Mouse (Mus musculus): Measurements from ENCODE around the gene Zfp276. TPM values are rescaled to one million over a fixed set of nuclear protein-coding genes. Genes with fewer than 3 reads are reported as not detected.
A peak's percentile ranks its signal among the peaks of the same experiment; 100 is the strongest.

Zfp276 gene
- polyA plus RNA-seq, 1 experiment from 2014 or later: 7.8 TPM

DNA sequence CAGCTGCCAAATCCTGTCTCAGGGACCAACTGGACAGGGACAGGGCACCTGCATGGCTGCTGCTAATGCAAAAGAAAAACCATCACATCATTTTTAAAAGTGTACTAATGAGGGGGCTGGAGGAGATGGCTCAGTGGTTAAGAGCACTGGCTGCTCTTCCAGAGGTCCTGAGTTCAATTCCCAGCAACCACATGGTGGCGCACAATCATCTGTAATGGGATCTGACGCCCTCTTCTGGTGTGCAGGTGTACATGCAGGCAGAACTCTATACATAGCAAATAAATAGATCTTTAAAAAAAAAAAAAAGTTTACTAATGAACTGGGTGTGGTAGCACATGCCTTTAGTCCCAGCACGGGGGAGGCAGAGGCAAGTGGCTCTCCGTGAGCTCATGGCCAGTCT, 54.7 kb downstream of the Zfp276 start:
- DNase-seq (ENCODE audit: low spot score) (no peak), ATAC-seq (ENCODE audit: low FRiP score, low TSS enrichment) (no peak)
- 61% methylated on average over 4 of the region's 4 CpGs for WGBS
- H3K36me3 ChIP-seq (ENCODE audit: control insufficient read depth, insufficient read depth, low read length): no peaks in the 10 kb centered on the region
- TF ChIP-seq EP300 (optimal IDR thresholded peaks at IDR 0.05) (no peak), CTCF (IDR thresholded peaks at IDR 0.05; ENCODE audit: low read depth) (peak; percentile 30; the same call in 1 of the 2 replicates)
- no peaks in the 10 kb centered on the region for H3K9me3 ChIP-seq (ENCODE audit: control insufficient read depth, low read length)
- no peaks in the 10 kb centered on the region for H3K27me3 ChIP-seq (ENCODE audit: control insufficient read depth, insufficient read depth, low read length)
- no peak overlapping the region for H3K27ac ChIP-seq (replicated peaks)
- no peak overlapping the region for H3K4me2 ChIP-seq (replicated peaks; ENCODE audit: low read depth)
- H3K4me3 ChIP-seq (ENCODE audit: low read depth, low read length): no peak overlapping the region
- no peak overlapping the region for H3K9ac ChIP-seq (ENCODE audit: low read length)
- no peaks in the 10 kb centered on the region for H3K4me1 ChIP-seq (replicated peaks; ENCODE audit: control insufficient read depth, insufficient read depth)

DNA sequence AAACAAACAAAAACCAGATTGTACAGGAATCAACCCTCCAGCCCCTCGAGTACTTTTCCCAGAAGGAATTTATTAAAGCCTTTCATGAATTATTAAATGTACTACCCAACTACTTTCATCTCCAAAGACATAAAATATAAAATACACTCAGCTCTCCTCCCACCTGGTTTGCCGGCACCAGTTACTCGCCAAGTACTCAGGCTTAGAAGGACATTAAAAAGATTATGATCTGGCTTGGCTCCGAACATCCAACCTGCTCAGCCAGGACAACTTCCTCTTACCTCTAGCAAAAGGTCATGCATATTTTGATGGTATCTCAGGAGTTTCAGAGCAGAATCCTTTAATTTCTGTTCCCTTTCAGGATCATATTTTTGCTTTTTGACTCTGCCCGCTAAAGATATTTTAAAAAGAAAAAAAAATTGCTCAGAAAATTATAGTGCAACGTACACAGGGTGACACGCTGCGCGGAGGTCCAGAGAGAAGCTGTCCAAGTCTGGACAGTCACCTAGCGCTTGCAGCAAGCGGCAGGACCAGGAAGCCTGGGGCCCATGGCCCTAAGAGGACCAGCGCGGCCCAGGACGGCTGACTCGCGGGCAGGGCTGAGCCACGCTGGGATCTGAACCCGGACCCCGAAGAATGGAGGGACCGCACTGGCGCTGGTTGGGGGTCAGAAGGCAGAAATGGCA, 63.9 kb downstream of the Zfp276 start:
- Histone ChIP-seq H3K36me3 (ENCODE audit: control insufficient read depth, insufficient read depth, low read length) (no peaks in the 10 kb centered on the region), H3K27ac (replicated peaks) (no peak overlapping the region), H3K4me1 (replicated peaks; ENCODE audit: control insufficient read depth, insufficient read depth) (0 out of 2 replicates have a peak, but pooled peaks cover 3% of the 10 kb centered on the region), H3K4me3 (ENCODE audit: low read depth, low read length) (peak overlapping the region; percentile 55), H3K9ac (ENCODE audit: low read length) (peak overlapping the region; percentile 60), H3K4me2 (replicated peaks; ENCODE audit: low read depth) (peak overlapping the region; percentile 92), H3K9me3 (ENCODE audit: control insufficient read depth, low read length) (no peaks in the 10 kb centered on the region), H3K27me3 (ENCODE audit: control insufficient read depth, insufficient read depth, low read length) (no peaks in the 10 kb centered on the region)
- ATAC-seq (ENCODE audit: low FRiP score, low TSS enrichment) (peak; percentile 72), DNase-seq (ENCODE audit: low spot score) (no peak)
- TF ChIP-seq CTCF (IDR thresholded peaks at IDR 0.05; ENCODE audit: low read depth): no peak
- WGBS: 4% methylated on average over 21 of the region's 21 CpGs

DNA sequence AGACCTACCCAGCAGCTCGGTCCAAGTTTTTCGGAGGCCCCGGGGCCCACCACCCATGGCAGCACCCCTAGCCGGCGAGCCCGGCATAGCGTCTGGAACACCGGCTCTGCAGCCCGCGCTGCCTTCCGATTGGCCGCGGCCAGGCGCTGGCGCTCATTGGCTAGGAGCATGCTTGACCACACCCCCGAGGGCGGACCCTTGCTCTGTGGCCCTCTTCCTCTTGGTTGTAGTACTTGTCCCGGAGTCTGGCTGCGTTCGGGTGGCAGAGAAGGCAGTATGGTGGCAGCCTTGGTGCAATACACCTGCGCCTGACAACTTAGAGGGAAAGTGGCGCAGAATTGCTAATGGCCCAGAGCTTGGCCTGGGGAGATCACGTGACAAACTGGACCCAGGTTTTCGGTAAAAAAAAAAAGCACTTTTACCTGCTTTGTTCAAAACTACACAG, 64.5 kb downstream of the Zfp276 start, which contains the start of gene Fanca:
Fanca (minus strand) TSS at position 110 of the 445 bp plus-strand sequence.
- TF ChIP-seq CTCF (IDR thresholded peaks at IDR 0.05; ENCODE audit: low read depth) (peak; percentile 47), EP300 (optimal IDR thresholded peaks at IDR 0.05) (no peak)
- 0 out of 2 replicates have a peak, but pooled peaks cover 3% of the 10 kb centered on the region for H3K4me1 ChIP-seq (replicated peaks; ENCODE audit: control insufficient read depth, insufficient read depth)
- no peaks in the 10 kb centered on the region for H3K36me3 ChIP-seq (ENCODE audit: control insufficient read depth, insufficient read depth, low read length)
- no peak within 1 kb of the TSS for H3K27ac ChIP-seq (replicated peaks)
- ATAC-seq (ENCODE audit: low FRiP score, low TSS enrichment) (peak; percentile 99), DNase-seq (ENCODE audit: low spot score) (peak; percentile 98)
- peak within 1 kb of the TSS; percentile 60 for H3K9ac ChIP-seq (ENCODE audit: low read length)
- H3K4me2 ChIP-seq (replicated peaks; ENCODE audit: low read depth): peak within 1 kb of the TSS; percentile 92
- H3K4me3 ChIP-seq (ENCODE audit: low read depth, low read length): peak within 1 kb of the TSS; percentile 55
- no peaks in the 10 kb centered on the region for H3K27me3 ChIP-seq (ENCODE audit: control insufficient read depth, insufficient read depth, low read length)
- no peaks in the 10 kb centered on the region for H3K9me3 ChIP-seq (ENCODE audit: control insufficient read depth, low read length)
- WGBS: under 1% methylated on average over 24 of the region's 24 CpGs

Other genes with a start within 250 kb of the Zfp276 start
- 35.0 and 35.8 TPM in 2 replicates for gene Ankrd11, start 211.9 kb upstream of the Zfp276 start, polyA plus RNA-seq (2015; fragmentation: Nextera tagmentation; extraction: Ambion mirVana)
- gene Spg7, start 191.3 kb upstream of the Zfp276 start, polyA plus RNA-seq (2015; fragmentation: Nextera tagmentation; extraction: Ambion mirVana): 29.6 and 32.0 TPM in 2 replicates
- gene Rpl13, start 151.8 kb upstream of the Zfp276 start, polyA plus RNA-seq (2015; fragmentation: Nextera tagmentation; extraction: Ambion mirVana): 1,460 and 1,506 TPM in 2 replicates
- 1.4 TPM in 2 replicates for gene Cpne7, start 136.8 kb upstream of the Zfp276 start, polyA plus RNA-seq (2015; fragmentation: Nextera tagmentation; extraction: Ambion mirVana)
- gene Sult5a1, start 95.9 kb upstream of the Zfp276 start, polyA plus RNA-seq (2015; fragmentation: Nextera tagmentation; extraction: Ambion mirVana): 7.8 and 9.3 TPM in 2 replicates
- gene Dpep1, start 68.0 kb upstream of the Zfp276 start, polyA plus RNA-seq (2015; fragmentation: Nextera tagmentation; extraction: Ambion mirVana): 10.0 and 13.6 TPM in 2 replicates
- 153 and 157 TPM in 2 replicates for gene Chmp1a, start 41.4 kb upstream of the Zfp276 start, polyA plus RNA-seq (2015; fragmentation: Nextera tagmentation; extraction: Ambion mirVana)
- gene Spata33, start 41.4 kb upstream of the Zfp276 start, polyA plus RNA-seq (2015; fragmentation: Nextera tagmentation; extraction: Ambion mirVana): 0.91 and 0.94 TPM in 2 replicates
- gene Cdk10, start 29.4 kb upstream of the Zfp276 start, polyA plus RNA-seq (2015; fragmentation: Nextera tagmentation; extraction: Ambion mirVana): 16.1 and 16.7 TPM in 2 replicates
- gene Spata2l, start 18.0 kb upstream of the Zfp276 start, polyA plus RNA-seq (2015; fragmentation: Nextera tagmentation; extraction: Ambion mirVana): 3.1 and 3.6 TPM in 2 replicates
- gene Vps9d1, start 153 bp downstream of the Zfp276 start, polyA plus RNA-seq (2015; fragmentation: Nextera tagmentation; extraction: Ambion mirVana): 10.3 and 11.2 TPM in 2 replicates
- 5.3 and 5.7 TPM in 2 replicates for gene Fanca, start 64.4 kb downstream of the Zfp276 start, polyA plus RNA-seq (2015; fragmentation: Nextera tagmentation; extraction: Ambion mirVana)
- gene Spire2, start 78.5 kb downstream of the Zfp276 start, polyA plus RNA-seq (2015; fragmentation: Nextera tagmentation; extraction: Ambion mirVana): 12.4 and 13.1 TPM in 2 replicates
- gene Tcf25, start 119.6 kb downstream of the Zfp276 start, polyA plus RNA-seq (2015; fragmentation: Nextera tagmentation; extraction: Ambion mirVana): 133 and 146 TPM in 2 replicates
- gene Mc1r, start 152.9 kb downstream of the Zfp276 start, polyA plus RNA-seq (2015; fragmentation: Nextera tagmentation; extraction: Ambion mirVana): 0.05 TPM in 1 of 2 replicates, not detected in the other
- 24.4 and 24.7 TPM in 2 replicates for gene Tubb3, start 157.2 kb downstream of the Zfp276 start, polyA plus RNA-seq (2015; fragmentation: Nextera tagmentation; extraction: Ambion mirVana)
- gene Def8, start 169.3 kb downstream of the Zfp276 start, polyA plus RNA-seq (2015; fragmentation: Nextera tagmentation; extraction: Ambion mirVana): 20.6 and 22.5 TPM in 2 replicates
- gene Afg3l1, start 223.7 kb downstream of the Zfp276 start, polyA plus RNA-seq (2015; fragmentation: Nextera tagmentation; extraction: Ambion mirVana): 28.1 and 28.4 TPM in 2 replicates